Mouse (Mus musculus) heart, adult 2 months (tissue): ENCODE data around the gene Gm20708. TPM values are rescaled to one million over a fixed set of nuclear protein-coding genes. Genes with fewer than 3 reads are reported as not detected.

Source experiments
- DNase-seq, 2 experiments: peaks; one replicate each; pipeline ENCODE4 v3.0.0; 2021
- H3K27ac ChIP-seq: fragments of 200-600 bp; 2 replicates; pipeline ENCODE4 v1.8.1; 2022
- H3K27me3 ChIP-seq: fragments of 200-500 bp; 2 replicates; pipeline ENCODE4 v1.6.1; 2012; ENCODE audit warnings: mild to moderate bottlenecking, low read length, inconsistent platforms, mixed read lengths; ENCODE audit not compliant: control insufficient read depth, insufficient read depth
- H3K36me3 ChIP-seq: fragments of 200-500 bp; 2 replicates; pipeline ENCODE4 v1.6.1; 2012; ENCODE audit warnings: low read length, inconsistent platforms; ENCODE audit not compliant: control insufficient read depth, insufficient read depth
- H3K4me1 ChIP-seq: fragments of 200-500 bp; 2 replicates; pipeline ENCODE4 v1.6.1; 2011; ENCODE audit warnings: low read length; ENCODE audit not compliant: control insufficient read depth, insufficient read depth
- H3K4me3 ChIP-seq: fragments of 200-600 bp; 2 replicates; pipeline ENCODE4 v1.8.1; 2022
- H3K79me2 ChIP-seq: fragments of 200-500 bp; replicated peaks from 2 replicates; pipeline ENCODE4 v1.6.1; 2012; ENCODE audit warnings: mild to moderate bottlenecking, inconsistent platforms, low read length, moderate library complexity, mixed read lengths; ENCODE audit not compliant: control insufficient read depth, insufficient read depth
- H3K9ac ChIP-seq: fragments of 200-500 bp; 2 replicates; pipeline ENCODE4 v1.6.1; 2012; ENCODE audit warnings: low read depth, mild to moderate bottlenecking, control low read depth, inconsistent platforms, low read length, mixed read lengths
- CTCF ChIP-seq: fragments of 200-600 bp; IDR thresholded peaks from 2 replicates; pipeline ENCODE4 v1.8.1; 2022; ENCODE audit warnings: antibody characterized with exemption, mild to moderate bottlenecking, moderate library complexity
- EP300 ChIP-seq: fragments of 200-500 bp; IDR thresholded peaks from 2 replicates; pipeline ENCODE4 v1.6.1; 2011; ENCODE audit warnings: low read depth, low read length, control low read depth; ENCODE audit not compliant: insufficient read depth
- POLR2A ChIP-seq: fragments of 200-500 bp; IDR thresholded peaks from 2 replicates; pipeline ENCODE4 v1.6.1; 2011; ENCODE audit warnings: mild to moderate bottlenecking, low read depth, low read length, control low read depth; ENCODE audit not compliant: insufficient read depth
- WGBS: fragments of 180-500 bp; shearing (Covaris S2); methylation state at CpG from one replicate; pipeline ENCODE4 v1.1.7; 2018; 5-methylcytosine and 5-hydroxymethylcytosine counted together
- intact Hi-C: fragments of 180-260 bp; cut with DNase I; formaldehyde crosslinking; loops from one replicate; pipeline ENCODE4 v1.15.1; 2025
- polyA plus RNA-seq: library from polyadenylated mRNA; depleted of rRNA; stranded (reverse); fragments of >200 nt; gene quantifications from 2 replicates; pipeline ENCODE4 v1.2.3, GENCODE M21; 2012; rRNA removed
- total RNA-seq, 2 experiments: library from RNA; stranded (reverse); gene quantifications; 2 replicates each; pipeline ENCODE4 v1.2.3; 2021

Gene Gm20708
- total and polyA plus RNA-seq, 3 experiments = 0.44 to 0.57 (median 0.48) TPM

DNA sequence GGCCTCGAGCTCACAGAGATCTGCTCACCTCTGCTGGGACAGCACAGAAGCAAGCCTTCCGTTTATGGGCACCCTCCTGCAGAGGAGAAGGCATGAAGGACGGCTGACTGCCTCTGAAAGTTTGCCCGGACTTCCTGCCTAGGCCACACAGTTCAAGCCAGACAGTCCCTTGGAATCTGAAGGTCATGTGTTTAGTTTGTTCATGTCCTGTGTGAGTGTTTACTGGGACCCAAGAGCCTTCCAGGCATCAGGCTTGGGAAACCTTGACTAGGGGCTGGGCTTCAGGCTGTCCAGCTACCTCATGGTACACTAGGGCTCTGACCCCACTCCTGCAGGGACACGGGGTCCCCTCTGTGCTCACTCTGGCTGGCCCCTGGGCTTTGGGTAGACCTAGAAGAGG lies 76.5 kb downstream of the Gm20708 start:
- intact Hi-C loops = no loop called here
- no peak for DNase-seq

DNA sequence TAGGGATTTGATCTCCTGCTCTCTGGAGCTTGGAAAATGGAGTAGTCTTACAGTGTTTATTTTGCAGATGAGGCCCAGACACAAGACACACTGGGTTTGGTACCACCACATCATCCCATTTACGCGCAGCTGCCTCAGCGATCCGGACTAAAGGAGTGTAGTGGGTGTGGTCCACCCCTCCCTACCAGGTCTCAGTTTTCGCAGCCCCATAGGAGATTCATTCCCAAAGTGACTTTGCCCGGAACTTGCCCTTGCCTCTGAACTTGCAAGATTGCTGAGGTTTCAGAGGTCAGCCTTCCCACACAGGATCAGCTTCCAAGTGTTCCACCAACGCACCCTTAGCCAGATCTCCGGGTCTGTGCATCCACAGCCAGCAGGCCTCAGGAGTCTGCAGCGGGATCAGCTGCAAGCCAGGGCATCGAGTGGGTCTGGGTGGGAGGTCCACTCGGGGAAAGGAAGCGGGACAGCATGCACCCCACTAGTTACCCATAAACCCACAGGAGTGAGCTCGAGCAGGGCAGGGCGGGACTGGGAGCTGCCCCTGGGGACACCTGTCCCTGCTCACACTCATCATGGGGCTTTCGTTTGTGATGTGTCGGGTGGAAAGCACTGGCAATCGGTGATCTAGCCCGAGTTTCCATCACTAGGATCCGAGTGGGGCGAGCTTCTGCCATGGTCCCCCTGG lies 78.8 kb downstream of the Gm20708 start:
- peaks cover 1% of the 10 kb centered on the region; the same call in 1 of the 2 replicates for H3K27me3 ChIP-seq
- H3K9ac ChIP-seq = no peak overlapping the region
- WGBS = 67% methylated on average over 20 of the region's 20 CpGs
- H3K79me2 ChIP-seq = no peaks in the 10 kb centered on the region
- H3K27ac ChIP-seq = no peak overlapping the region
- TF ChIP-seq POLR2A = no peak
- no peak for TF ChIP-seq CTCF
- no peak for TF ChIP-seq EP300
- H3K36me3 ChIP-seq = no peaks in the 10 kb centered on the region
- H3K4me1 ChIP-seq = no peaks in the 10 kb centered on the region; the same call in 1 of the 2 replicates
- H3K4me3 ChIP-seq = no peak overlapping the region
- intact Hi-C loops = no loop called here
- DNase-seq = no peak

More for the DNA sequence above, 76.5 kb downstream of the Gm20708 start:
- Histone ChIP-seq H3K4me1 (peaks cover 7% of the 10 kb centered on the region), H3K27me3 (peaks cover 1% of the 10 kb centered on the region; the same call in 1 of the 2 replicates), H3K4me3 (no peak overlapping the region), H3K27ac (no peak overlapping the region), H3K9ac (no peak overlapping the region), H3K36me3 (no peaks in the 10 kb centered on the region), H3K79me2 (no peaks in the 10 kb centered on the region)
- WGBS = 50% methylated on average over 5 of the region's 5 CpGs
- TF ChIP-seq EP300 (no peak), POLR2A (no peak), CTCF (no peak)

DNA sequence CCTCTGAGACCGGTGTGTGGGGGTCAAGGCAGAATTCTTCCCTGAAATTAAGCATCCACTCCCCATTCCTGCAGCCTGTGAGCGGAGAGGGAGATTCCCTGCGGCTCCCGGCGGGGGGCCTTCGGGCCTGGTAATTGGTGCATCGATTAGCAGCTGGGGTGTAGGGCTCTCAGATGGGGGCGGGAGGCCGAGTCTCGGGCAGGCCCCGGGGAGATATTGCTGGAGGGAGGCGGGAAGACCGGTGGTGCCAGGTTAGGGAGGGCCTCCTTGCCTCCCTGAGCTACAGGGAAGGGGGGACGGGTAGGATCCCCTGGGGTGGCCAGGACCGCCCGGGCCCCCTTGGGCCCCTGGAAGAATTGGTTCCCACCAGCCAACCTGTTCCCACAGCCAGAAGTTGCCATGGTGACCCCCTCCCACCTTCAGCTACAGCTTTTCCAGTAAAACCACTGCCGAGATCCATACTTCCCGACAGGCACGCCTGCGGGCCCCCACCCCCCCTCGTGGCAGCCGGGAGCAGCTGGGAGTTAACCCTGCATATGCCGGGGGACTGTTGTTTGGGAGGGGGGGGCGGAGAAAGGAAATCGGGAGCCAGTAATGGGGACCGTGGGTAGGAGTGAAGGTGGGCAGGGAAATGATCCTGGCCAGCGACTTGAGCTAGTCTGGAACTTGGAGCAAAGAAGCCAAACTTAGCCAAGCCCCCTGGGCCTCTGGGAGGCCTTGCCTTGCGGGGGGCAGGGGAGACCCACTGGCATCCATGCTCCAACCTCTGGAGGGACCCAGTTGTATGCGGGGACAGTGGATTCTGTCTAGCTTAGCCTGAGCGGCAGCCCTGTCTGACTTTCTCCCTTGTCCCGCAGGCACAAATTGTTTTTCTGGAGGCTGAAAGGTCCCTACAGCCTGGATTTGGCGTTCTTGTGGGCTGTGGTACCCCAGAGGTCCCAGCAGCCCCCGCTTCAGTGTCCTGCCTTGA lies 79.7 kb downstream of the Gm20708 start:
- WGBS = 28% methylated on average over 33 of the region's 33 CpGs
- H3K27me3 ChIP-seq = peaks cover 1% of the 10 kb centered on the region; the same call in 1 of the 2 replicates
- no peak overlapping the region for H3K9ac ChIP-seq
- TF ChIP-seq CTCF = no peak
- intact Hi-C loops = no loop called here
- no peak overlapping the region for H3K4me3 ChIP-seq
- no peaks in the 10 kb centered on the region for H3K79me2 ChIP-seq
- H3K27ac ChIP-seq = no peak overlapping the region
- H3K4me1 ChIP-seq = no peaks in the 10 kb centered on the region; the same call in 1 of the 2 replicates
- H3K36me3 ChIP-seq = no peaks in the 10 kb centered on the region
- no peak for DNase-seq

Other genes with a start within 250 kb of the Gm20708 start
- 10 to 100 TPM; 28.5 to 30.3 TPM for gene Tnrc6c, start 155.4 kb upstream of the Gm20708 start, total RNA-seq
- 17.7 and 27.3 TPM in 2 replicates for gene Tnrc6c, start 155.4 kb upstream of the Gm20708 start, polyA plus RNA-seq
- gene Tmc8, start 27.6 kb upstream of the Gm20708 start, total RNA-seq = 1 to 10 TPM; 3.3 to 3.7 TPM
- 6.1 and 9.5 TPM in 2 replicates for gene Tmc8, start 27.6 kb upstream of the Gm20708 start, polyA plus RNA-seq
- 10 to 100 TPM; 12.6 to 15.7 TPM for gene Tmc6, start 27.5 kb upstream of the Gm20708 start, total RNA-seq
- 18.1 and 23.3 TPM in 2 replicates for gene Tmc6, start 27.5 kb upstream of the Gm20708 start, polyA plus RNA-seq
- gene 6030468B19Rik, start 12.0 kb upstream of the Gm20708 start, total RNA-seq = not detected
- gene 6030468B19Rik, start 12.0 kb upstream of the Gm20708 start, polyA plus RNA-seq = 0.16 TPM in 1 of 2 replicates, not detected in the other
- gene Syngr2, start within 50 bp of the Gm20708 start, total RNA-seq = 100 to 1,000 TPM; 109 to 129 TPM
- gene Syngr2, start within 50 bp of the Gm20708 start, polyA plus RNA-seq = 217 and 273 TPM in 2 replicates
- gene Afmid, start 16.3 kb downstream of the Gm20708 start, total RNA-seq = 1 to 10 TPM; 2.5 to 3.2 TPM
- 11.8 and 14.3 TPM in 2 replicates for gene Afmid, start 16.3 kb downstream of the Gm20708 start, polyA plus RNA-seq
- gene Tk1, start 16.4 kb downstream of the Gm20708 start, total RNA-seq = 1 to 10 TPM; 1.9 to 2.0 TPM
- 3.0 and 3.7 TPM in 2 replicates for gene Tk1, start 16.4 kb downstream of the Gm20708 start, polyA plus RNA-seq
- gene Birc5, start 39.6 kb downstream of the Gm20708 start, total RNA-seq = under 1 TPM; 0.18 to 0.80 TPM
- 0.35 and 0.79 TPM in 2 replicates for gene Birc5, start 39.6 kb downstream of the Gm20708 start, polyA plus RNA-seq
- not detected for gene Tmem235, start 51.1 kb downstream of the Gm20708 start, total RNA-seq
- gene Tmem235, start 51.1 kb downstream of the Gm20708 start, polyA plus RNA-seq = not detected in 2 replicates
- gene Tha1, start 63.8 kb downstream of the Gm20708 start, total RNA-seq = 1 to 10 TPM; 9.2 to 9.3 TPM
- gene Tha1, start 63.8 kb downstream of the Gm20708 start, polyA plus RNA-seq = 11.2 and 14.6 TPM in 2 replicates
- 1 to 10 TPM; 2.8 to 4.5 TPM for gene Socs3, start 160.4 kb downstream of the Gm20708 start, total RNA-seq
- 3.7 and 4.4 TPM in 2 replicates for gene Socs3, start 160.4 kb downstream of the Gm20708 start, polyA plus RNA-seq
- gene Pgs1, start 176.6 kb downstream of the Gm20708 start, total RNA-seq = 10 to 100 TPM; 17.9 to 18.1 TPM
- gene Pgs1, start 176.6 kb downstream of the Gm20708 start, polyA plus RNA-seq = 21.8 and 26.5 TPM in 2 replicates